Mouse (Mus musculus): ENCODE measurements at regions not wholly inside any gene's neighbourhood (a gene's known extent, or its start where the extent isn't known, plus 50 kb on each side); places are given as distances from the start of the nearest gene placed in this dataset.
"Not testable (repeated sequence)": the region's sequence is repeated elsewhere in the genome, so short reads cannot be mapped to it uniquely, and the experiment has no call there.

GRCm38 (mm10) chr6:66398674-66399073, 136.5 kb upstream of the Mad2l1 start:
- no peak for DNase-seq

GRCm38 (mm10) chr6:66399091-66399755, 136.0 kb upstream of the Mad2l1 start:
- DNase-seq: no peak

GRCm38 (mm10) chr6:66401468-66401867, 133.7 kb upstream of the Mad2l1 start:
- no peak for DNase-seq

GRCm38 (mm10) chr6:66401868-66402440, 133.2 kb upstream of the Mad2l1 start:
- no peak for DNase-seq

- DNase-seq: no peak
These were observed 120.4 kb upstream of the Mad2l1 start for GRCm38 (mm10) chr6:66414822-66415221.

GRCm38 (mm10) chr6:66419452-66420041, 115.6 kb upstream of the Mad2l1 start:
- DNase-seq: no peak

- DNase-seq: no peak
These were observed 106.8 kb upstream of the Mad2l1 start for GRCm38 (mm10) chr6:66428370-66428769.

GRCm38 (mm10) chr6:66450408-66450807, 84.8 kb upstream of the Mad2l1 start:
- not testable (repeated sequence) for DNase-seq

- DNase-seq: no peak
These were observed 77.0 kb upstream of the Mad2l1 start for GRCm38 (mm10) chr6:66458172-66458571.

GRCm38 (mm10) chr6:66464540-66464939, 70.7 kb upstream of the Mad2l1 start:
- no peak for DNase-seq

GRCm38 (mm10) chr6:66465137-66465853, 69.9 kb upstream of the Mad2l1 start:
- DNase-seq: no peak

GRCm38 (mm10) chr6:66466757-66467156, 68.4 kb upstream of the Mad2l1 start:
- DNase-seq: no peak

GRCm38 (mm10) chr6:66470627-66471249, 64.5 kb upstream of the Mad2l1 start:
- no peak for DNase-seq

- no peak for DNase-seq
These were observed 63.4 kb upstream of the Mad2l1 start for GRCm38 (mm10) chr6:66471786-66472185.

GRCm38 (mm10) chr6:66472697-66473096, 62.5 kb upstream of the Mad2l1 start:
- DNase-seq: no peak

GRCm38 (mm10) chr6:66477575-66477974, 57.6 kb upstream of the Mad2l1 start:
- DNase-seq: no peak

GRCm38 (mm10) chr6:66478326-66478964, 56.7 kb upstream of the Mad2l1 start:
- DNase-seq: no peak

- no peak for DNase-seq
These were observed 55.6 kb upstream of the Mad2l1 start for GRCm38 (mm10) chr6:66479576-66479975.

GRCm38 (mm10) chr6:66480207-66480606, 55.0 kb upstream of the Mad2l1 start:
- no peak for DNase-seq

- DNase-seq: no peak
These were observed 52.4 kb upstream of the Mad2l1 start for GRCm38 (mm10) chr6:66482797-66483196.

All from lung, adult 18-20 months (tissue).